ENCODE assay signal across 9 mouse cellular contexts in the genomic region with DNA sequence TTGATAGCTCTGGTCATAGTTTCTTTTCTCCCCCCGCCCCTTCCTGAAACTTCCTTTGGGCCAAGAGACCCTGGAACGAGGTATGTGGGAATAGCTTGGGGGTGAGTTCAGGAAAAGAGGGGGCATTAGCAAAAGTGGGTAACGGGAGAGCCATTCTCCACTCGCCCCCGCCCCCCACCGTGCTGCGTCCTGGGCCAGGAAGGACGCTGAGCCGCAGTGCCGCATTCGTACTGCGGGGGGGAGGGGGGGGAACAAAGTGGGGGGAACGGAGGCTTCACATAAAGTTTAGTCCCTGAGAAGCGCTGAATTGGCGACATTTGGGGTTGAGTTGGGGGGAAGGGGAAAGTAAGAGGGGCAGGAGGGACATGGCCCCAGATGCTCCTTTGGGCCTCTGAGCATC. TPM values are rescaled to one million over a fixed set of nuclear protein-coding genes. Genes with fewer than 3 reads are reported as not detected.
DNase-seq lines count a peak whose midpoint lies in the region; ATAC-seq and TF ChIP-seq lines count a peak whose summit lies in the region.
"Had no signal": no experiment of that assay in that cellular context is flagged by ENCODE, and none has a peak within 500 bp of the region (broad histone marks: within the 10 kb centered on the region; RNA-seq: fewer than 3 reads in every experiment).

No protein-coding gene starts in this region.

- 3% methylated on average over 15 of the region's 15 CpGs for WGBS in hindbrain, embryonic 10.5 days
- WGBS in midbrain, postnatal 0 days: 2% methylated on average over 11 of the region's 15 CpGs

- H3K27ac ChIP-seq in left cerebral cortex, adult 2 months: no peak overlapping the region; the same call in 1 of the 2 replicates
- H3K27ac ChIP-seq in hindbrain, embryonic 10.5 days: no peak overlapping the region
- no peak overlapping the region for H3K27ac ChIP-seq in midbrain, postnatal 0 days (ENCODE audit: low read depth, low read length)
- H3K27ac ChIP-seq: heart, embryonic 13.5 days had no signal

- no peak overlapping the region for H3K9ac ChIP-seq in midbrain, postnatal 0 days (replicated peaks; ENCODE audit: low read length, poor library complexity, severe bottlenecking)
- H3K9ac ChIP-seq: heart, embryonic 13.5 days had no signal

- H3K4me2 ChIP-seq in midbrain, postnatal 0 days (ENCODE audit: low read depth, low read length, poor library complexity, severe bottlenecking): peak overlapping the region; percentile 91

- no peak for ATAC-seq in midbrain, postnatal 0 days (ENCODE audit: low FRiP score)

- peaks cover 12% of the 10 kb centered on the region for H3K36me3 ChIP-seq in hindbrain, embryonic 10.5 days
- peaks cover 6% of the 10 kb centered on the region for H3K36me3 ChIP-seq in midbrain, postnatal 0 days (ENCODE audit: insufficient read depth, low read length)
- H3K36me3 ChIP-seq: heart, embryonic 13.5 days had no signal

- intact Hi-C loops in left cerebral cortex, adult 2 months (cut with DNase I): no loop called here

- TF ChIP-seq CTCF in left cerebral cortex, adult 2 months (IDR thresholded peaks at IDR 0.05): no peak
- no peak for TF ChIP-seq CTCF in midbrain, postnatal 0 days (IDR thresholded peaks at IDR 0.05)

- peaks cover 57% of the 10 kb centered on the region for H3K27me3 ChIP-seq in hindbrain, embryonic 10.5 days (ENCODE audit: insufficient read depth, poor library complexity, severe bottlenecking)
- no peaks in the 10 kb centered on the region for H3K27me3 ChIP-seq in midbrain, postnatal 0 days (ENCODE audit: insufficient read depth, low read length)

- peaks cover 74% of the 10 kb centered on the region for H3K4me1 ChIP-seq in hindbrain, embryonic 10.5 days (replicated peaks)
- H3K4me1 ChIP-seq in midbrain, postnatal 0 days (ENCODE audit: insufficient read depth, low read length): peaks cover 18% of the 10 kb centered on the region

- peak overlapping the region; percentile 75 for H3K4me3 ChIP-seq in left cerebral cortex, adult 2 months
- peak overlapping the region; percentile 67 for H3K4me3 ChIP-seq in hindbrain, embryonic 10.5 days
- H3K4me3 ChIP-seq in midbrain, postnatal 0 days (ENCODE audit: low read depth, low read length): peak overlapping the region; percentile 70
- H3K4me3 ChIP-seq: heart, embryonic 13.5 days had no signal

- no peaks in the 10 kb centered on the region for H3K9me3 ChIP-seq in hindbrain, embryonic 10.5 days
- no peaks in the 10 kb centered on the region for H3K9me3 ChIP-seq in midbrain, postnatal 0 days (ENCODE audit: low read length)
- H3K9me3 ChIP-seq: heart, embryonic 13.5 days had no signal

- no peak for DNase-seq in left cerebral cortex, adult 2 months (ENCODE audit: extremely low spot score in 1 of 2, low spot score in 2 of 2)
- no peak for DNase-seq in left cerebral cortex, adult 11 months (ENCODE audit: low spot score)
- DNase-seq in cerebellum, postnatal 25 days: peak; percentile 52 to 77
- DNase-seq in hindbrain, embryonic 10.5 days (ENCODE audit: low spot score): no peak
- no peak for DNase-seq in midbrain, postnatal 0 days (ENCODE audit: low spot score)
- no peak for DNase-seq in kidney, adult 18-20 months
- DNase-seq in urinary bladder, postnatal 36 days (ENCODE audit: low spot score in 2 of 2): no peak
- no peak for DNase-seq in right cerebral cortex, postnatal 25 days

RNA-seq across cellular contexts. Expression of a gene that starts 2.6 kb away (rescaled TPM):
- 100 to 1,000 TPM; 114 to 122 TPM for total RNA-seq in left cerebral cortex, adult 2 months (2021)
- 1.3 and 1.5 TPM in 2 replicates for polyA plus RNA-seq in hindbrain, embryonic 10.5 days (2016; fragmentation: Nextera tagmentation; extraction: Ambion mirVana)
- 17.2 and 25.4 TPM in 2 replicates for total RNA-seq in midbrain, postnatal 0 days (2014; rRNA removed)
- 6.2 and 6.6 TPM in 2 replicates for polyA plus RNA-seq in midbrain, postnatal 0 days (2015; fragmentation: Nextera tagmentation; extraction: Ambion mirVana)

RNA-seq across cellular contexts. Expression of a gene that starts 20.9 kb away (rescaled TPM):
- total RNA-seq in left cerebral cortex, adult 2 months (2021): under 1 TPM in 1 of 2 experiments, not detected in 1; 0.29 TPM
- 0.38 and 0.86 TPM in 2 replicates for polyA plus RNA-seq in hindbrain, embryonic 10.5 days (2016; fragmentation: Nextera tagmentation; extraction: Ambion mirVana)
- total RNA-seq in midbrain, postnatal 0 days (2014; rRNA removed): not detected in 2 replicates
- 0.79 and 0.82 TPM in 2 replicates for polyA plus RNA-seq in midbrain, postnatal 0 days (2015; fragmentation: Nextera tagmentation; extraction: Ambion mirVana)

RNA-seq across cellular contexts. Expression of a gene that starts 39.3 kb away (rescaled TPM):
- 10 to 100 TPM; 78.4 to 82.5 TPM for total RNA-seq in left cerebral cortex, adult 2 months (2021)
- 83.2 and 94.9 TPM in 2 replicates for polyA plus RNA-seq in hindbrain, embryonic 10.5 days (2016; fragmentation: Nextera tagmentation; extraction: Ambion mirVana)
- total RNA-seq in midbrain, postnatal 0 days (2014; rRNA removed): 46.8 and 47.7 TPM in 2 replicates
- polyA plus RNA-seq in midbrain, postnatal 0 days (2015; fragmentation: Nextera tagmentation; extraction: Ambion mirVana): 41.2 and 48.0 TPM in 2 replicates

RNA-seq across cellular contexts. Expression of a gene that starts 44.4 kb away (rescaled TPM):
- total RNA-seq in left cerebral cortex, adult 2 months (2021): 1 to 10 TPM; 8.8 to 9.4 TPM
- 133 and 161 TPM in 2 replicates for polyA plus RNA-seq in hindbrain, embryonic 10.5 days (2016; fragmentation: Nextera tagmentation; extraction: Ambion mirVana)
- total RNA-seq in midbrain, postnatal 0 days (2014; rRNA removed): 12.9 and 17.5 TPM in 2 replicates
- polyA plus RNA-seq in midbrain, postnatal 0 days (2015; fragmentation: Nextera tagmentation; extraction: Ambion mirVana): 8.8 and 9.6 TPM in 2 replicates

Comparison
In these comparisons a context has a peak if more than half of its experiments do, and no peak if none do; other contexts are left out.
1. DNase-seq: peak in cerebellum, postnatal 25 days (2 of 2); none in left cerebral cortex, adult 2 months (0 of 2), left cerebral cortex, adult 11 months (single experiment), hindbrain, embryonic 10.5 days (single experiment), midbrain, postnatal 0 days (single experiment), kidney, adult 18-20 months (single experiment), urinary bladder, postnatal 36 days (0 of 2) and right cerebral cortex, postnatal 25 days (single experiment).
2. Peak in every context shown above with its lines, with median percentiles within 50 percentile points of each other: H3K4me3 ChIP-seq.